Mouse (Mus musculus) lung, embryonic 14.5 days (tissue): ENCODE data around the gene Foxn2. TPM values are rescaled to one million over a fixed set of nuclear protein-coding genes. Genes with fewer than 3 reads are reported as not detected.

Experiments
- ATAC-seq: fragments of 200-750 bp; cut with Nextera tagmentation; 2 replicates; pipeline ENCODE4 v1.8.0; 2017; ENCODE audit warnings: mild to moderate bottlenecking, moderate TSS enrichment, moderate library complexity; ENCODE audit not compliant: insufficient read depth
- DNase-seq: peaks from one replicate; pipeline ENCODE4 v3.0.0-alpha.2; 2015
- H3K27ac ChIP-seq: fragments of 300-500 bp; sonication (generic); 2 replicates; pipeline ENCODE4 v1.5.1; 2014; ENCODE audit warnings: low read depth, mild to moderate bottlenecking, moderate library complexity
- H3K27me3 ChIP-seq: fragments of 300-500 bp; sonication (generic); 2 replicates; pipeline ENCODE4 v1.6.1; 2014; ENCODE audit warnings: low read length, control low read depth; ENCODE audit not compliant: insufficient read depth
- H3K36me3 ChIP-seq: fragments of 300-500 bp; sonication (generic); 2 replicates; pipeline ENCODE4 v1.6.1; 2014; ENCODE audit warnings: control low read depth; ENCODE audit not compliant: insufficient read depth
- H3K4me1 ChIP-seq: fragments of 300-500 bp; sonication (generic); 2 replicates; pipeline ENCODE4 v1.6.1; 2014; ENCODE audit warnings: antibody characterized with exemption, control low read depth; ENCODE audit not compliant: insufficient read depth
- H3K4me2 ChIP-seq: fragments of 300-500 bp; sonication (generic); 2 replicates; pipeline ENCODE4 v1.6.1; 2014; ENCODE audit warnings: mild to moderate bottlenecking
- H3K4me3 ChIP-seq: fragments of 300-500 bp; sonication (generic); 2 replicates; pipeline ENCODE4 v1.5.1; 2014; ENCODE audit warnings: low read depth, low read length
- H3K9ac ChIP-seq: fragments of 300-500 bp; sonication (generic); 2 replicates; pipeline ENCODE4 v1.6.1; 2014
- H3K9me3 ChIP-seq: fragments of 300-500 bp; sonication (generic); 2 replicates; pipeline ENCODE4 v1.6.1; 2016; ENCODE audit warnings: low read depth, low read length, control low read depth
- CTCF ChIP-seq: IDR thresholded peaks from 2 replicates; pipeline ENCODE4 v1.5.1; 2016; ENCODE audit warnings: antibody characterized with exemption, low read depth
- WGBS: fragments of 180-500 bp; shearing (Covaris S2); extraction: QIAGEN DNeasy Blood & Tissue Kit; methylation state at CpG from one replicate; pipeline ENCODE4 v1.1.7; 2014; 5-methylcytosine and 5-hydroxymethylcytosine counted together
- polyA plus RNA-seq: library from polyadenylated mRNA; unstranded; fragments of >200 nt; fragmentation: Nextera tagmentation; extraction: Ambion mirVana; gene quantifications from 2 replicates; pipeline ENCODE4 v1.2.1, GENCODE M21; 2014

Foxn2 gene
- polyA plus RNA-seq, 1 experiment from 2014 or later, result 15.3 TPM

DNA sequence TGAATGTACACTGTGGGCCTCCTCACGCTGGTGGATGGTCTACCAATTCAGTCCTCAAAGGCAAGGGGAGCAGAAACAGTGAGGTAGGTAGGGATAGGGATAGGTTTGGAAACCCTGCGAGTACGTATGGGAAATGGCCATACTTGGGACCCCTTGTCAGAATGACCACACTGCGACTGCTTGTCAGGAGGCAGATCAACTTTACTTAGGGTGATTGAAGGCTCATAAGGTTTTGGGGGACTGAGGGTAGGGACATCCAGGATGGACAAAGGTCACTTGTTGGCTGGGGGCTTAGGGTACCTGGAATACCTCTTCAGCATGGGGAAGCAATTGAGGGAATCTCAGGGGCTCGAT, 51.6 kb downstream of the Foxn2 start:
- WGBS, result 95% methylated on average over 5 of the region's 5 CpGs
- TF ChIP-seq CTCF, result no peak
- H3K9ac ChIP-seq, result no peak overlapping the region
- peaks cover 20% of the 10 kb centered on the region; the same call in 1 of the 2 replicates for H3K36me3 ChIP-seq
- ATAC-seq (no peak), DNase-seq (no peak)
- H3K27ac ChIP-seq, result no peak overlapping the region
- H3K4me3 ChIP-seq, result no peak overlapping the region
- no peak overlapping the region for H3K4me2 ChIP-seq
- no peaks in the 10 kb centered on the region for H3K4me1 ChIP-seq
- H3K9me3 ChIP-seq, result no peaks in the 10 kb centered on the region
- no peaks in the 10 kb centered on the region for H3K27me3 ChIP-seq

GRCm38 (mm10) chr17:88493551-88493950, 53.0 kb downstream of the Foxn2 start:
- H3K4me2 ChIP-seq, result no peak overlapping the region
- no peaks in the 10 kb centered on the region for H3K4me1 ChIP-seq
- no peak overlapping the region for H3K27ac ChIP-seq
- H3K9me3 ChIP-seq, result no peaks in the 10 kb centered on the region
- WGBS, result 68% methylated on average over 9 of the region's 9 CpGs
- TF ChIP-seq CTCF, result no peak
- DNase-seq, result no peak
- H3K27me3 ChIP-seq, result no peaks in the 10 kb centered on the region
- H3K36me3 ChIP-seq, result peaks cover 20% of the 10 kb centered on the region; the same call in 1 of the 2 replicates
- no peak overlapping the region for H3K9ac ChIP-seq
- no peak for ATAC-seq
- no peak overlapping the region for H3K4me3 ChIP-seq

DNA sequence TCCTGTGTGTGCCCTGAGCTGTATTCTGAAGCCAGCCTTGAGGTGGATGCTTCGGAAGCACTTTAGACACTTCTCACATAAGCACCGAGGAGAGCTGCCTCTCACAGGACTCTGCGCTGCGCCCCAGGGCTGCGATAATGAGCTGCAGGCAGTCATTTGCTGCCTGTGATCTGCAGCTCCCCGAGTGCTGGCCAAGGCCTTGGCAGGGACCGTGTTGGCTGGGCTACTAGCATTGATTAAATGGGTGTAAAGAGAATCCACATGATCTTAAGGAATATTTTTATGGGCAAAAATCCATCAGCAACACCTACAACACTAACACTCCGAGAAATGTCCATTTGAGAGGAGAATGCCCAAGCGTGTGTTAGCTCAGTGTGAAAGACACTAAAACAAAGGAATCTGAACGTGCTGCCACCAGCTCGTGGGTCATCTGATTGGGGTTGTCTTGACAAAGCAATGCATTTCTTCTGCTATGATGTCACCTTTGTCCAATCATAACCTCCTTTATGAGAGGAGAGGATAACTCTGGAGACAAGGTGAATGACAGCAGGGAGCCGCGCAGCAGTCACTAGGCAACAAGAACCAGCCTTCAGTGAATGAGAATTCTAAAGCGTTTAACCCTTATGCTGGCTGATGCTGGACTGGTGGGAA, 53.7 kb downstream of the Foxn2 start:
- Histone ChIP-seq H3K4me1 (no peaks in the 10 kb centered on the region), H3K36me3 (peaks cover 20% of the 10 kb centered on the region; the same call in 1 of the 2 replicates), H3K9me3 (no peaks in the 10 kb centered on the region), H3K27me3 (no peaks in the 10 kb centered on the region), H3K4me2 (peak overlapping the region; percentile 20; the same call in 1 of the 2 replicates), H3K9ac (no peak overlapping the region; the same call in 1 of the 2 replicates), H3K27ac (no peak overlapping the region; the same call in 1 of the 2 replicates), H3K4me3 (no peak overlapping the region)
- TF ChIP-seq CTCF, result no peak
- 25% methylated on average over 14 of the region's 14 CpGs for WGBS
- DNase-seq, result peak; percentile 77
- peak; percentile 89 for ATAC-seq

- no peak overlapping the region for H3K4me3 ChIP-seq
- ATAC-seq, result peak; percentile 29; the same call in 1 of the 2 replicates
- no peaks in the 10 kb centered on the region for H3K4me1 ChIP-seq
- DNase-seq, result no peak
- WGBS, result 62% methylated on average over 10 of the region's 10 CpGs
- no peak overlapping the region for H3K9ac ChIP-seq
- H3K9me3 ChIP-seq, result no peaks in the 10 kb centered on the region
- no peak overlapping the region for H3K27ac ChIP-seq
- H3K27me3 ChIP-seq, result no peaks in the 10 kb centered on the region
- H3K36me3 ChIP-seq, result peaks cover 20% of the 10 kb centered on the region; the same call in 1 of the 2 replicates
- H3K4me2 ChIP-seq, result peak overlapping the region; percentile 20; the same call in 1 of the 2 replicates
- no peak for TF ChIP-seq CTCF
Measured at GRCm38 (mm10) chr17:88494772-88495132, 54.2 kb downstream of the Foxn2 start.

- no peaks in the 10 kb centered on the region for H3K36me3 ChIP-seq
- H3K9me3 ChIP-seq, result no peaks in the 10 kb centered on the region
- TF ChIP-seq CTCF, result no peak
- H3K27ac ChIP-seq, result no peak overlapping the region
- H3K27me3 ChIP-seq, result no peaks in the 10 kb centered on the region
- no peak overlapping the region for H3K9ac ChIP-seq
- no peak overlapping the region for H3K4me2 ChIP-seq
- H3K4me1 ChIP-seq, result no peaks in the 10 kb centered on the region
- no peak for DNase-seq
- ATAC-seq, result no peak
- H3K4me3 ChIP-seq, result no peak overlapping the region
- WGBS, result 85% methylated on average over 5 of the region's 5 CpGs
Measured at GRCm38 (mm10) chr17:88498090-88498682, 57.7 kb downstream of the Foxn2 start.

- Histone ChIP-seq H3K27ac (peak overlapping the region; percentile 80), H3K9me3 (no peaks in the 10 kb centered on the region), H3K4me2 (no peak overlapping the region), H3K36me3 (no peaks in the 10 kb centered on the region), H3K9ac (no peak overlapping the region), H3K4me3 (no peak overlapping the region), H3K4me1 (peaks cover 18% of the 10 kb centered on the region), H3K27me3 (no peaks in the 10 kb centered on the region)
- WGBS, result 76% methylated on average over 12 of the region's 13 CpGs
- ATAC-seq (peak; percentile 42; the same call in 1 of the 2 replicates), DNase-seq (no peak)
- TF ChIP-seq CTCF, result no peak
Measured at GRCm38 (mm10) chr17:88504056-88504455, 63.5 kb downstream of the Foxn2 start.

- no peaks in the 10 kb centered on the region for H3K27me3 ChIP-seq
- peaks cover 21% of the 10 kb centered on the region for H3K4me1 ChIP-seq
- H3K9ac ChIP-seq, result no peak overlapping the region
- TF ChIP-seq CTCF, result no peak
- H3K27ac ChIP-seq, result peak overlapping the region; percentile 60
- H3K4me3 ChIP-seq, result no peak overlapping the region
- ATAC-seq, result peak; percentile 35; the same call in 1 of the 2 replicates
- H3K4me2 ChIP-seq, result 0 out of 2 replicates have a peak overlapping the region, but pooled peaks have one; percentile 14
- peak; percentile 36 for DNase-seq
- 25% methylated on average over 10 of the region's 10 CpGs for whole genome bisulfite sequencing
- H3K9me3 ChIP-seq, result no peaks in the 10 kb centered on the region
- no peaks in the 10 kb centered on the region for H3K36me3 ChIP-seq
Measured at GRCm38 (mm10) chr17:88505275-88505723, 64.8 kb downstream of the Foxn2 start.
